Mouse (Mus musculus) gastrocnemius, postnatal 25 days (tissue): ENCODE measurements around the gene H3f3a. TPM values are rescaled to one million over a fixed set of nuclear protein-coding genes. Genes with fewer than 3 reads are reported as not detected.
A peak's percentile ranks its signal among the peaks of the same experiment; 100 is the strongest.
"Not testable (repeated sequence)": the region's sequence is repeated elsewhere in the genome, so short reads cannot be mapped to it uniquely, and the experiment has no call there.

Source experiments
- DNase-seq: peaks from one replicate; pipeline ENCODE4 v3.0.0; 2022
- long read RNA-seq, 2 experiments: library from polyadenylated mRNA; stranded (forward); transcript quantifications; one replicate each; pipeline ENCODE4 v2.0.0; 2021
- total RNA-seq, 2 experiments: library from RNA; stranded (reverse); gene quantifications; 1 replicate in 1 of 2; 2 replicates in 1 of 2; pipeline ENCODE4 v1.2.3; 2021

H3f3a gene
- 100 to 1,000 TPM; 350 to 362 TPM for total RNA-seq
- long read RNA-seq, experiment 1, transcript H3f3a-205 (4 exons, 2,841 nt), result major isoform, 182 of 238 reads
- long read RNA-seq, experiment 1, partial matches to known transcripts, result 3 of 238 reads
- long read RNA-seq, experiment 1, other reads (novel, unspliced or antisense), result 53 of 238 reads
- long read RNA-seq, experiment 2, transcript H3f3a-205 (4 exons, 2,841 nt), result major isoform, 172 of 223 reads
- long read RNA-seq, experiment 2, partial matches to known transcripts, result 3 of 223 reads
- long read RNA-seq, experiment 2, other reads (novel, unspliced or antisense), result 45 of 223 reads

DNA sequence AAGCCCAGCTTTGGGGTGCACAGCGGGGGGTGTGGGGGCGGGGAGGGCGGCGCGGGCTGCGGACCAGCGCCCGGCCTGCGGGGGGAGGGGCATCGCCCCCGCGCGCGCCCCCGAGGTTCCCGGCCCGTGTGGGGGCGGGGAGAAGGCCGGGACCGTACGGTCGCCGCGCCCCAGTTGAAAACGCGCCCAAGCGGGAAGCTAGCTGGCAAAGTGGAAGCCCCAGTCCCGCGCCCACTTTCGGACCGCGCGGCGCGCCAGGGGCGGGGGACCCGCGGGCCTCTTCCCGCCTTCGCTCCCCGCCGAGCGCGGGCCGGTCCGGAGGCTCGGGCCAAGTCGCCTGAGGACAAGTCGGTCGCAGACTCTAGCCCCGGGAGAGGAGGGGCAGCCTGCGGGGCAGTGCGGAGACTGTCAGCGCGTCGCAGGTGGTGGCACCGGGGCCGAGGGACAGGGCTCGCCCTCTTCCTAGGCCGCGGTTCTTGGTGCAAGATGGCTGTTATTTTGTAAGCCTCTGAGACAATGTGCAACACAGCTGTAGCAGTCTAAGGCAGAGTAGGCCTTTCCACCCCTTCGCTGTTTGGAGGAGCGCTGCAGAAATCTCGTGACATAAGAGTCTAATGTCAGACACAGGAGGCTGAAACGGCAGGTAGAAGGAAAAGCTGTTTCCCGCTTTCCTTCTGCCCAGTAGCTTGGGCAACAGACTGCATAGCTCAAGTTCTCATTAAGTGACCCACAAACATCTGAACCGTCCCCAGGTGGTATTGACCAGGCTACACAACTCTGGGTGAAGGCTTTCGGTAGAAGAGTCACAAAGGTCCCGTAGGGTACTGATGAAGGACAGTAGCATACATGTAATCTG is at the start of gene H3f3a:
H3f3a (minus strand) TSS at position 59 of the 856 bp plus-strand sequence.
- DNase-seq, result peak; percentile 88

DNA sequence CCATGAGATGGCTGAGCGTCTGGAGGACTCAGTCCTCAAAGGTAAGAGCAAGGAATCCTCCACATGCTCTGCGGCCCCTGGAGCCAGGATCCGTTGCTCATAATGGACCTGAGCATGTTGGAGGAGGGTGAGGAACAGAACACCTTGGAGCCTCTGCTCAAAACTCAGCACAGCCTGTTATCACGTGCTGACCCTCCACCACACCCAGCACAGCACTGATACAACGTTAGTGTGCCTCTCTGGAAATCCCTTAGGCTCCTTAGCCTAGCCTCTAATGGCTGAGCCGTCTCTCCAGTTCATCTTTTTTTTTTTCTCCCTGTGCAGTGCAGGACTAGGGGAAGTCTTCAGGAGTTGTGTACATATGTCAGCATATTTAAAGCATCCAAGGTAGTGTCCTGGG is 46.3 kb upstream of the H3f3a start:
- no peak for DNase-seq

DNA sequence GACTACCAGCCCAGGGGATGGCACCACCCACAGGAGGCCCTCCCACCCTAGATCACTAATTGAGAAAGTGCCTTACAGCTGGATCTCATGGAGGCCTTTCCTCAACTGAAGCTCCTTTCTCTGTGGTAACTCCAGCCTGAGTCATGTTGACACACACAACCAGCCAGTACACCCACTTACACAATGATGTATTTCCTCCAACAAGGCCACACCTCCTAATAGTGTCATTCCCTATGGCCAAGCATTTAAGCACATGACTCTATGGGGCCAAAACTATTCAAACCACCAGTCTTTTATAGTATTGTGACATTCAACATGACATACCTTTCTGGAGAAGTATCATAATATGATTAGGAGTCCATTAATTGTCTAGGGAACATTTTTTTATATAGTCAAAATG is 45.0 kb upstream of the H3f3a start:
- no peak for DNase-seq

DNA sequence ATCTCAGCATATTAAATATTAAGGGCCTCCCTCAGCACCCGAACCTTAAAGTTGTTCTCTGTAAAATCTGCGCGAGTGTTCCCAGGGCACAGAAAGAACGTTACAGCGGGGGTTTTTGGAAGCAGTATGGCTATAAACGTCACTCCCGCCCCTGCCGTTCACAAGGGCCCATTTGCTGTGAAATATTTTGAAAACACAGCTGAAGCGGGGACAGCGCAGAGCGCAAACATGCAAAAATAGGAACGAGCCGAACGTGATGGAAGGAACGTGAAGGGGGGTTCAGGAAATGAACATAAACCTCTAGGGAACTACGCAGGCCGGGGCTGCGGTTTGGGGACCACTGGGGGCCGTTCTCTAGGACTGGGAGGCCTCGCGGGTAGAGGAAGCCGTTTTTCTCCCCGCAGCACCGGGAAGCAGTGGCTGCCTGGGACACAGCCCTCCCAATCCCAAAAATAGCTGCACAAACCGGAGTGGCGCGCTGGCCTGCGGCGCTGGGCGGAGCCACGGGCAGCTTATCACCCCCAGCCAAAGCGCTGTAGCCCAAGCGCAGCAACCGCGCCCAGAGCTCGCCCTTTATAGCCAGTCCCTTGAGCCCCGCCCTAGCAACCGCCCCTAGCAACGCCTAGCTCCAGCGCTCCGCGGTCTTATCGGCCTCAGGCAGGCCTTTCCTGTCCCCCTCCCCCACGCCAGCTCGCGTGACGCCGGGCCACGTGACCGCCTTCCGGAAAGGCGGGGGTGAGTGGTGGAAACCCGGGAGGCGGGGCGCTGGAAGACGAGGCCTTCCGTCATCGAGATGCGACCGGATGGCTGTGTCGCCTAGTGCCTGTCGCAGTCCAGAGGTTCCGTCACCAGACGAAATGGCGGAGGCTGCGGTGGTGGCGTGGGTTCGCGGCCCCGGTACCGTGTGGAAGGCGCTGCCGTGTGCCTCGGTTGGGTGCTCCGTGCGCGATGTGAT is 36.9 kb upstream of the H3f3a start, which contains the start of gene Sde2:
Sde2 (plus strand) TSS at position 812 of the 955 bp plus-strand sequence.
- DNase-seq, result peak; percentile 100

DNA sequence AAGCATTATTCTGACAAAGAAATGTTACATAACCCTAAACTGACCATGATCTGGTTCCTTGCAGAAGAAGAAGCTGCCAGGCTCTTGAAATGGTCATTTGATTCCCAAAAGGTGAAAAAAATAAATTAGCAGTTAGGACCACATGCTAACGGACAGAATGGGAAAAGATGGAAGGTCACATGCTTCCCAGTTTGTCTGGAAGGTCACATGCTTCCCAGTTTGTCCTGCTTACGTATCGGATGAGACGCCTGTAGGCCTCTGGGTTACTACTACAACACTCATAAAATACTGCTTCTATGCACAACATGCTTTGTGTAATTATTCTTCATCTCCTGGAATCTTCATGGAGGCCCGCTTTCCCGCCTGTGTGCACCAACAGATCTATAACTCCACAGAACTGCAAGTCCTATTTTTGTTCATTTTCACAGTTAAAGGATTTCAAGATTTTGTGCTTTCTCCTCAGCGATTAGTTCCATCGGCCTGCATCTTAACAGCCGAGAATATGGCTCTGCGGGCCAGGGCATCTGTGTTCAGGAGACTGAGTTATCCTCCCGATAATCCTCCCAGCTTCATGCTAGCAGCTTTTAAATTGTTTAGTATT is 36.1 kb upstream of the H3f3a start:
- no peak for DNase-seq

DNA sequence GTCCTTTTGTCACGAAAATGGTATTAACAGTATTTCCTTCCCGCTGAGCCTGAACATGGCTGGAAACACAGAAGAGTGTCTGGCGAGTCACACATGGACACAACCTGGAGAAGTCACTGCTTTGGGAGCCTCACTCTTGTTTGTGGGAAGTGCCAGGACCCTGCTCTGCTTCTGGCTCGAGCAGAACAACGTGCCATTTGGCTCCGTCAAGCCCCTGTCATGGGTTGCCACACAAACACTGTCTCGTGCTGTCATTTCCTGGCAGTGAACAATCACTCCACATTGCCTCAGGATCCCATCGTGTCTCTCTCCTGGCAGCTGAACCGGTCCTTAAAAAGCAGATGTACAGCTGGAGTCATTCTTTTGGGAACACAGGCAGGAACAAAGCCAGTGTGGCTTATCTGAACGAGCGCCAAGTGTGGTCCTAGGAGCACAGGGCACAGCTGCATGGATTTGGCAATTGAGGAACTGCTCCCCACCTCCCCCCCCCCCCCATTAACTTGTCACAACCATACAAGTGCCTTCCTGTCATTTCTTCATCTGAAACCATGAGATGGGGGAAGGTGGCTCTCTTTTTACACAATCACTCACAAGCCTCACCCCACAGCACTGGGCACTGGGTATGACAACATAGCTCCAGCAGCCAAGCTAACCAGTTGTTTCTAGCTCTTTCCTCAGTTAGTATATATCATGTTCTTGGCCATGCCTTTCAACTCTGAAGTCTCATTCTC is 34.9 kb upstream of the H3f3a start:
- DNase-seq, result peak; percentile 70

DNA sequence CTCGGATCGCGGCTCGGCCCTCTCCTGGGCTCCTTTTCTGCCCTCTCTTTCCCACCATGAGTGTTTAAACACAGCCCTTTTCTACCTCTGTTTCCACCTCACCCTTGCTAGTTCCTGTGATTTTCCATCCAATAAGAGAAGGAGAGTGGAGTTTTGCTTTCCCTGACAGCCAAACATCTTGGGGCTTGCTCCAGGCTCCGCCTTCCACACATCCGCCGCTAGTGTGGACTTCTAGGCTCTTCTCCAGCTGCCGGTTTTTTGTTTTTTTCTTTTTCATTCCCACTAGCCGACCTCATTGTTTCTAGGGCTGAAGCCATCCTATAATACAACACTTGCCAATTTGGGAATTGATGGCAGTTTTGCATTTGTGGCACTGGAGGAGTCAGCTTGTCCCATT is 34.4 kb upstream of the H3f3a start:
- DNase-seq, result peak; percentile 74

DNA sequence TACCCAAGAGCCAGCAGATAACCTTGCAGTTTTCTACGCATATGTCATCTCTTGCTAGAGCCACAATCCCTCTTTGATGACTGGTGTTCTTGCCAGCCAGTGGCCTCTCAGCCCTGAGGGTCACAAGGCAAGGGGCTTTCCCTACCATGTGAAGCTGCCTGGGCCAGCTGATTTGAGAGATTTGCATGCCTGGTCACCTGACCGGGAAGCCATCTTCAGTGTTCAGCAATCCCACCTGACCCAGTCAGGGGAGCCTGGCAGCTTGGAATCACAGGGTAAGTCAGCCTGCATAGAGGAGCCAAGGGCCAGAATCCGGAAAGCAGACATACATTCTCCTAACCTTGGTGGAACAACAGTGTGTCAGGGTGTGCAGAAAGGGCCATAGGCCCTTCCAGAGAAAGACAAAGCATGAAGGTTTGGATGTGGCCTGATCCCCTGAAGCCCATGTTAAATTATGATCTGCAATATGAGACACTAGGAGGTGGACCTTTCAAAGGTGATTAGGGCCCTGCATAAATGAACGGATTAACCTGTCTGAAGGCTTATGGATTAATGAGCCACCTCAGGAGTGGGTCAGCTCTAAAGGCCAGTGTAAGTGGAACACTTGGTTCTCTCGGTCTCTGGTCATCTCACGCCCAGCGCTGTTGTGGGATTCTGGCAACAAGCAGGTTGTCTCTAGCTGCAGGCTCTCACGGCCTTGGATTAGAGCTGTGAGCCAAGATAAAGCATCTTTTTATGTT is 28.0 kb upstream of the H3f3a start:
- no peak for DNase-seq

DNA sequence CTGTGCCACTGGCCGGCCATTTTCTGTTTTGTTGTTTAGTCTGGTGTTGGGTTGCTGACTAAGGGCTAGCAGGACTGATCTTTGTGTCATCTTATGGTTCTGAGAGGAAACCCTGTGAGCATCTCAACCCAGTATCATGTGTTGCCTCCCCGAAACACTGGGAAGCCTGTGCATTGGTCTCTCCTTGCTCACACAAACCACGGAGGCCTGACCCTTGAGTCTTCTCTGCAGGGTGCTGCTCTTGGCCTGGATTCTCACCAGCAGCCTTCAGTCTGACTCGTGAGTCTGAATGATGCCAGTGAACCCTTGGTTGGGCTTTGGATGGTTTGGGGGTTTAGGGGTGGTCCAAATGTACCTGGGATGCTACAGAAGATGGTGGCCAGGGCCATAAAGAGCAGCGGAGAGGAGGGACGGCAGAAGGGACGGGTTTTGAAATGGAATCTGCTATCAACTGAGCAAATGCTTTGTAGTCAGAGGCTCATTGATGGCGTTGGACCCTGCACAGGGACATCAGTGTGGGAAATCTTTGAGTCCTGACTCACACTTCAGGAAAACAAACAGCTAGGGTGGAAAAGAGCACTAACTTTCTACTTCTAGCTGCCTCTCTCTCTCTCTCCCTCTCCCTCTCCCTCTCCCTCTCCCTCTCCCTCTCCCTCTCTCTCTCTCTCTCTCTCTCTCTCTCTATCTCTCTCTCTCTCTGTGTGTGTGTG is 25.6 kb upstream of the H3f3a start:
- DNase-seq, result no peak

DNA sequence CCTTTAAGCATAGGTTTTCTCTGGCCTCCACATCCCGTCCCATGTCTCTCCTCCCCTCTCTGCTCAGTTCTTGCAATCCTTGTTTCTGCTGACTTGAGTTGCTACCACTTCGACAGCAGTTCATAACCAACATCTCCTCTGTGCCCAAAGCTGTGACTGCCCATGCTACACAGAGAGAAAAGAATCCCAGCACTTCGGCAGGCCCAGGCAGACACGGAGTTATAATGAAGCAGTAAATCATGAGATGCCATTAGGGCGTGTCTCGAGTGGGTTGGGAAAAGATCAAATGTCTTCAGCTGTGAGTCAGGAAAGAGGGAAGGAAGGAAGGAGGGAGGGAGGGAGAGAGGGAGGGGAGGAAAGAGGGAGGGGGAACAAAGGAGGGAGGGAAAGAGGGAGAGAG is 24.3 kb upstream of the H3f3a start:
- no peak for DNase-seq

DNA sequence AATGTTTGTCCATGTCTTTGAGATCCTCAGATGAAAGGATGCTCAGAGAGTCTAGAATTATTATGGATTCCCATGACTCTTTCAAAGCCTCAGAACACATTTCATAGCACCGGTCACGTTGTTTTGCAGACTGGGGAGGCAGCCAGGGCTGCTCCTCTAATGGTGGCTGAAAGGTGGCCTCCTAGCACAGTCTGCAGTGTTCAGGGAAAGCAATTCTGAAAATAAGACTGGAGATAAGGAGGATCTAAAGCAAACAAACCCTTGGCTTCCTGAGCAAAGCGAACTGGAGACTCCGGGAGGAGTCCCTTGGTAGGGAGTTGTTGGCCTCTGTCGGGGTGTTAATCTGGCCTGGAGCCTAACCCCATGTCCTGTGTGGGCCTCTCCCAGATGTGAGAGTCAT is 23.4 kb upstream of the H3f3a start:
- no peak for DNase-seq

DNA sequence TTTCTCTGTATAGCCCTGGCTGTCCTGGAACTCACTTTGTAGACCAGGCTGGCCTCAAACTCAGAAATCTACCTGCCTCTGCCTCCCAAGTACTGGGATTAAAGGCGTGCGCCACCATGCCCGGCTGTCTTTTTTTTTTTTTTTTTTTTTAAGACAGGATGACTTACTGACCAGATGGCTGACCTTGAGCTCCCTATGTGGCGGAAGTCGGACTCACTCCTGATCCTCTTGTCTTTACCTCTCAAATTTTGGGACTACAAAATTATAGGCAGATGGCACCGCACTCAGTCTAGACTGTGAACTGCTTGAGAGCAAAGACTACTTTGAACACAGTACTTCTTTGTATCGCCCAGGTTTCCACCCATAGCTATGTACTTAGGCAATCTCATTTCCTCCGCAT is 22.7 kb upstream of the H3f3a start:
- DNase-seq, result not testable (repeated sequence)

DNA sequence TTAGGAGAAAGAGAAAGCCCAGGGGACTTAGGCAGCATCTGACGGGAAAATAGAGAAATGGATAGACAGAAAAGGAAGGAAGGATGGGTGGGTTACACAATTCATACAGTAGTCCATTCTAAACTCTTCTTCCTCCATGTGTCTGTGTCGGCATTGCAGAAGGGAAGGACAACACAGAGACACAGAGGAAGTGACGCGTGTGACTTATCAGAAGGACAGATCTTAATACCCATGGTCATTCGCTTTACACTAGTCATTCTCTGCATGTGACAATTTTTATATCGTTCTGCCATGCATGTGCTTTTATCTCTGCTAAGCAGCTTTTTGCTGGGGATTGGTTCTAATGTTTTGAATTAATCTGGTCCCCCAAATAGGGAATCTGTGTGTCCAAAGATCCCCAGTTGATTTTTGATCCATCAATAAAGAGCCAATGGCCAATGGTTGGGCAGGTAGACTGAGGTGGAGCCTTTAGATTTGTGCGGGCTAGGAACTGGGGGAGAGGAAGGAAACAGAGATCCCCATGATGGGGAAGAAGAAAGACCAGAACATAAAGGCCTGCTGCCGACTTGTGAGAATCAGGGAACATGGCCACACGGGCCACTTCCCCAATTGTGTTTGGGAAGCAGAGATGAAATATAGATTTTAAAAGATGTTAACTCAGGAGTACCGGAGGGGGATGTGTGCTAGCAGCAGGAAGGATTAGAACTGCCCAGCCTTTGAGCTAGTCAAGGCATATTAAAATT is 21.7 kb upstream of the H3f3a start:
- DNase-seq, result no peak

DNA sequence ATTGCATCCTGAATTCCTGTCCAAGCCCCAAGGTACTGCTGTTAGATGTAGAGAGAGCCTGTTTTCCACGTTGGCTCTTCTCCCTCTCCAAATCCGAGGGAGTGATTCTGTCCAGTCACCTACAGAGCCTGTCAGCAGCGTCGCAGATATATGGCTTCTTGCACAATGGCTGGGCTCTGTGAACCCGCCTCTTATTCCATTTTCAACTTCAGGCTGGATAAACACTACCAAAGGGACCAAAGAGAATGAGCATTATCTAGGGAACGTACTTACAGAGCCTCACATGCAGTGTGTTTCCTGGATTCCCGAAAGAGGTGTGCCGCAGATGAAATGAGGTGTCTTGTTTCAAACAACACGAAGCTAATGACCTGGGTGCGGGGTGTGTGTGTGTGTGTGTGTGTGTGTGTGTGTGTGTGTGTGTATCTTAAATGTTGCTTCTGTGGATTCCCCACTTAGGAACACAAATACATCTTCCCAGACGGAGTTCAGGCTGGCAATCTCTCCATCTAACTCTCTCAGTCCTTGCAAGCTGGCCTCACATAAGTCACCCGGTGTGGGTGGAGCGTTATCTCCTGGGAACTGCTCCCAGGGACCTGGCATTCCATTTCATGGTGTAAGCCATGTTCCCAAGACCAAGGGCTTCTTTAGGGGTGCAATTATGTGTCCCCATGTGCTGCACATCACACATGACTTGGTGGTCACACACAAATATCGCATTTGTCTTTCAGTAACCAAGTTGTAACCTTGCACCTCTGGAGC is 17.0 kb upstream of the H3f3a start:
- DNase-seq, result no peak

DNA sequence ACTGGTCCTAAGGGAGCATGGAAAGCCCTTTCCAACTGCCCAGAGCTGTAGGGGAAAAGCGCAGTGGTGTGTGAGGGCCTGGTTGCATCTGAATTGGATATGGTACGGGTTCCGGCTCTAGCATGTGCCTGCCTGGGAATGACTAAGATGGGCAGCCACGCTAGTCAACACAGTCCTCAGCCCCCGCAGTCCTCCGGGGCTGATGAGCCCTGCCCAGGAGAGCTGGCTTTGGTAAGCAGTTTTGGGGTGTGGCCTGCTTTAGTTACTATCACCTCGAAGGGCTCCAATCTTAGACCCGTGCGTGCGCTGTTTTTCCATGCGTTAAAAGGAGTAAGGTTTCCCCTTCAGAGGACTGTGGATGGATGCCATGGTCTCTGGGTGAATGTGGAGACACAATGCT is 16.4 kb upstream of the H3f3a start:
- no peak for DNase-seq

DNA sequence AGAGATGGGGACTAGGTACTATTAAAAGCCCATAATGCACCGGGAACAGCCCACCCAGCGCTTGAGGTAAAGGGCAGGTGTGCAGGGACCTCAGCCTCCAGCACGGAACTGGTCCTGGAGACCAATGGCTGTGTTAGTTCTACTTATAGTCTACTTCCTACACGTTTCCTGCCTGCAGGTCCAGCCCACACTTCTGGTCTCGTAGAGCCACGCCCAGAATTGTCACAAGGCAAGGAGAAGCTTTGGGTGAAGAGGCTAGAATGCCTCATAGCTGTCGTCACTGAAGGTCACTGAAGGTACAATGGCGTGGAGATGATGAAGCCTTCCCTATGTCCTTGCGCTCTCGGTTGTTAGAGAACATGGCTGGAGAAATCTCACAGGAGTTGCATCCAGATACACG is 16.0 kb upstream of the H3f3a start:
- DNase-seq, result no peak

DNA sequence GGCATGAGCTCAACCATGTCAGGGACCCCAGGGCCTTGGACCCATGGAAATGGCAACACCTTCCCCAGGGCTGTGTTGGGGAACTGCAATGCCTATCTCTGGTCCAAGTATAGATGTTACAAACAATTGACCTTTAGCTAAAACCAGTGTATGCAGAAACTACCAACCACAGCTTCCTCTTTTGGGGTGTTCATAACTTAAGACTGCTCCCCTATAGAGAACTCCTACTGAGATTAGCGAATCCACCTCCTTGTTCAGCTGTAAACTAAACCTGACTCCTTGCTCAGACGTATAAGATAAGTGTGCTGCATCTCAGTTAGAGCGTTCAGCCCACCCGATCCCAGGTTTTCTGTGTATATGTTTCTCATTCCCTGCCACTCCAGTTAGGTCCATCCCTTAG is 12.9 kb upstream of the H3f3a start:
- no peak for DNase-seq

DNA sequence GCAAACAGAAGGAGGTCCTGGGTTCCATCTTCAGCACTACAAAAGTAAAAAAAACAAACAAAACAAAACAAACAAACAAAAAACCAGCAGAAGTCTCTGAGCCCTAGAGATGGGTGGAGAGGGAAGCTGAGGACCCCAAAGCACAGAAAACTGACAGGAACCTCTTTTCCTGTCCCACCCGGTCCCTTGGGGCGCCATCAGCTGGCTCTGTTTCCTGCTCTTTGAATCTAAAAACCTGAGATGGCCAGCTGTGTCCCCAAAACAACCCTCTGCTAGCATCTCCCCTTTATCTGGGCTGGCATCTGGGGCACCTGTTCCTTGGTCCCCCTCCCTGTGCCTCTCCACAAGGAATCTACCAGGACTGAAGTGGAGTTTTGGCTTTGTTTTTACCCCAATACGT is 11.0 kb upstream of the H3f3a start:
- DNase-seq, result no peak
